Mouse (Mus musculus): Measurements from ENCODE around the gene Rnd3. TPM values are rescaled to one million over a fixed set of nuclear protein-coding genes. Genes with fewer than 3 reads are reported as not detected.

Rnd3 gene
- 137 and 139 TPM in 2 replicates for polyA plus RNA-seq (2015; fragmentation: Nextera tagmentation; extraction: Ambion mirVana)

DNA sequence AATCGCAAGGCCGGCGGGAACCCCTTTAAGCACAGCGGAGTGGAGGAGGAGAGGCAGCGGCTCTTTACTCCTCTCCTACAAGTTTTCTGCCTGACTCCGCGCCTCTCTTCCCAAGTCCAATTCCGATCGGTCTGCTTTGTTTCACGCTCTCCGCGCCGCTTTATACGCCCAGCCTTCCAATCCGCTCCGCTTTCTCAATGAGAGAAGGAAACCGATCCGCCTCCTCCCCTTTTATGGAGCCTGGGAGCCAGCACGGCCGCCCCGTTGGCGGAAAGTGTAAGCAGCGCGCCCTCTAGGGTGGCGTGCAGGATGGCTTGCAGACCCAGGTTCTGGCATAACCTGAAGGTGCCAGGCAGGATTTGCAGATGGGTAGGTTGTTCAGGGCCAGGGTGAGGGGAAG, at the start of gene Rnd3:
Gene Rnd3, minus strand, starts transcription at position 137 of the 400 bp plus-strand sequence.
- Histone ChIP-seq H3K9ac (peak within 1 kb of the TSS; percentile 91), H3K4me3 (peak within 1 kb of the TSS; percentile 90), H3K4me1 (peaks cover 13% of the 10 kb centered on the region), H3K27ac (peak within 1 kb of the TSS; percentile 95), H3K36me3 (no peaks in the 10 kb centered on the region), H3K27me3 (no peaks in the 10 kb centered on the region), H3K9me3 (no peaks in the 10 kb centered on the region), H3K4me2 (peak within 1 kb of the TSS; percentile 56)
- under 1% methylated on average over 25 of the region's 25 CpGs for WGBS
- ATAC-seq (ENCODE audit: insufficient number of reproducible peaks, low FRiP score, low TSS enrichment, low read depth) = peak; percentile 74

DNA sequence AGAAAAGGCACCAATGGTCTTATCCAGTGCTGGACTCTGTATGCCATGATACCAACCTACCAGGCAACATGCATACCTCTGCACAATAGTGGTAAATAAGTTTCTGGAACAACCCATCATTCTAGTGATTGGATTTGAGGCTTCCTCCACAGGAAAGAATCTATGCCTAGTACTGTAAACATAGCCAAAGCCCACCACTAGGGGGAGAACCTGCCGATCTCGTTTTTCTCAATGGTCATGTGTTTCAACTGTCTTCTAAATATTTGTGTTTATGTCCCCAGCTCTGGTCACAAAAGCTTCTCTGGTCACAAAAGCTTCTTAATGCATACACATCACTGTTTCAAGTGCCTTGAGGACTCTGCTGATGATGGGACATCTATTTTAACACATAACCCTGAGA, 43.4 kb upstream of the Rnd3 start:
- WGBS = 75% methylated on average over 2 of the region's 2 CpGs
- Histone ChIP-seq H3K27ac (no peak overlapping the region), H3K27me3 (no peaks in the 10 kb centered on the region), H3K36me3 (no peaks in the 10 kb centered on the region), H3K4me1 (no peaks in the 10 kb centered on the region), H3K9ac (no peak overlapping the region), H3K4me3 (no peak overlapping the region), H3K4me2 (no peak overlapping the region), H3K9me3 (no peaks in the 10 kb centered on the region)
- no peak for ATAC-seq (ENCODE audit: insufficient number of reproducible peaks, low FRiP score, low TSS enrichment, low read depth)

DNA sequence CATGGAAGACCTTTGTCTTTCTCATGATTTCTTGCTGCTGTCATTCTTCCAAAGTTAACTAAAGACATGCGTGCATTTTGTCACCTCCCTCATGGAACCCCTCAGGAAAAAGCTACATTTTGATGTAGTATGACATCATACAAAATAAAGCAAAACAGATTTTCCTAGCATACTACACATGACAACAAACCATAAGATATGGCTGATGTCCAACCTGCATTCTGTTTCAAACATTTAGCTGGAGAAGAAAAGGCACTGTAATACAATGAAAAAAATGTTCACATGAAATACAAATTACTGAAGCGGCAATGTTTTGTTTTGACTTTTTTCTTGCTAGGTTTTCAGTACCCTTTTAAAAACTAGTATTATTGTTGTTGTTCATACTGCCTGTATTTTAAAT, 36.9 kb upstream of the Rnd3 start:
- Histone ChIP-seq H3K36me3 (no peaks in the 10 kb centered on the region), H3K9ac (no peak overlapping the region), H3K27ac (no peak overlapping the region), H3K4me2 (no peak overlapping the region), H3K4me1 (no peaks in the 10 kb centered on the region), H3K4me3 (no peak overlapping the region), H3K27me3 (no peaks in the 10 kb centered on the region), H3K9me3 (no peaks in the 10 kb centered on the region)
- 63% methylated on average over 2 of the region's 2 CpGs for WGBS
- no peak for ATAC-seq (ENCODE audit: insufficient number of reproducible peaks, low FRiP score, low TSS enrichment, low read depth)

DNA sequence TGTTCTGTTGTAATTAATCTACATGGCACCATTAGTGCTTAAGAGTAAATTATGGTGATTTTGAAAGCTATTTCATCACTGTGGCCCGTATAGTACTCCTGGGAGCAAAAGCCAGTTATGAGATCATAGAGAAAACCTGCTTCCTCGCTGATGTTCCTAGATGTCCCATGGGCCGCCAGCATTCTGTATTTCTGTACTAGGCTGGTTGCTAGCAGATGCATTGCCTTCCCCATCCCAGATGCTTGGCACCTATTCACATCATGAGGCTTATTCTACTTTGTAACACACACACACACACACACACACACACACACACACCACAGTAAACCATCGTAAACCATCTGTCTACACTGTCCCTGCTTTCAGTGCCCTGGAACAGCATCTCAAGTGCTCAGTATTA, 34.1 kb upstream of the Rnd3 start:
- H3K4me2 ChIP-seq = no peak overlapping the region
- H3K36me3 ChIP-seq = no peaks in the 10 kb centered on the region
- no peak overlapping the region for H3K9ac ChIP-seq
- H3K27ac ChIP-seq = no peak overlapping the region
- 81% methylated on average over 4 of the region's 4 CpGs for WGBS
- no peaks in the 10 kb centered on the region for H3K27me3 ChIP-seq
- no peaks in the 10 kb centered on the region for H3K9me3 ChIP-seq
- no peak overlapping the region for H3K4me3 ChIP-seq
- no peak for ATAC-seq (ENCODE audit: insufficient number of reproducible peaks, low FRiP score, low TSS enrichment, low read depth)
- no peaks in the 10 kb centered on the region for H3K4me1 ChIP-seq

DNA sequence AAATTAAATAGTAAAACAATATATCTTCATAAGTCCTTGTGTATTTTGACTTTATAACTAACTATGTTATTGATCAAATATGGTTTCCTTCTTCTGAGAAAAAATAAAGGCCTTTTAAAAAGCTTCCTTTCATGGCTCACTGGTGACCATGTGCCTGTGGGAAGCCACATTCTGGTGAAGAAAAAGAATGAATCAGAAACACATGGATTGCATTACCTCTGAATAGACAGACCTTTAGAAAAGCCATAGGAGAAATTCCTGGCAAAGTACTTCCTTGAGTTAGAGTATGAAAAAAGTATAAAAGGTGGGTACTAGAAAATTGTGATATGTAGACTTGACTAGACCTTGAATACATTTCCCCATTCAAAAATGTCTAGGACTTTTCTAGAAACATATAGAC, 32.5 kb upstream of the Rnd3 start:
- H3K4me2 ChIP-seq = no peak overlapping the region
- no peaks in the 10 kb centered on the region for H3K27me3 ChIP-seq
- H3K4me3 ChIP-seq = no peak overlapping the region
- H3K9ac ChIP-seq = no peak overlapping the region
- no peaks in the 10 kb centered on the region for H3K9me3 ChIP-seq
- H3K27ac ChIP-seq = no peak overlapping the region
- H3K4me1 ChIP-seq = no peaks in the 10 kb centered on the region
- ATAC-seq (ENCODE audit: insufficient number of reproducible peaks, low FRiP score, low TSS enrichment, low read depth) = no peak
- no peaks in the 10 kb centered on the region for H3K36me3 ChIP-seq

DNA sequence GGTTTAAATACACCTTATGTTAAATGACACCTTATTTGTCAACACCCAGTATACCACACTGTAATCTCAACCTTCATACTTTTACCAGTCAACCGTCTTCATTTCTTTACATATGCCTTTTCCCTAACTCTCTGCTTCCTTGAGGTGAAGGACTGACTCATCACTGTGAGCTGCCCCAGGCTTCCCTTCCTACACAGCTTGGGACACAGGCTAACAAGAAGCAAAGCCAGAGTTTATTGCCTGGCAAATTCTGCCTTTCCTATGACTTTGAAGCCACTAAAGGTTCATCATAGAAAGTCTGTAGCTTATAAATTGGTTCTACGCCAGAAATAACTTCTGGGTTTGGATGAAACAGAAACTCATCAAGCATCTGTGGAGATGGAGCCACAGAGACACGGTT, 30.2 kb upstream of the Rnd3 start:
- WGBS = 56% methylated on average over 3 of the region's 3 CpGs
- no peaks in the 10 kb centered on the region for H3K36me3 ChIP-seq
- no peak for ATAC-seq (ENCODE audit: insufficient number of reproducible peaks, low FRiP score, low TSS enrichment, low read depth)
- no peaks in the 10 kb centered on the region for H3K27me3 ChIP-seq
- H3K9me3 ChIP-seq = no peaks in the 10 kb centered on the region
- no peak overlapping the region for H3K4me3 ChIP-seq
- no peak overlapping the region for H3K4me2 ChIP-seq
- H3K9ac ChIP-seq = no peak overlapping the region
- H3K27ac ChIP-seq = no peak overlapping the region
- H3K4me1 ChIP-seq = no peaks in the 10 kb centered on the region

DNA sequence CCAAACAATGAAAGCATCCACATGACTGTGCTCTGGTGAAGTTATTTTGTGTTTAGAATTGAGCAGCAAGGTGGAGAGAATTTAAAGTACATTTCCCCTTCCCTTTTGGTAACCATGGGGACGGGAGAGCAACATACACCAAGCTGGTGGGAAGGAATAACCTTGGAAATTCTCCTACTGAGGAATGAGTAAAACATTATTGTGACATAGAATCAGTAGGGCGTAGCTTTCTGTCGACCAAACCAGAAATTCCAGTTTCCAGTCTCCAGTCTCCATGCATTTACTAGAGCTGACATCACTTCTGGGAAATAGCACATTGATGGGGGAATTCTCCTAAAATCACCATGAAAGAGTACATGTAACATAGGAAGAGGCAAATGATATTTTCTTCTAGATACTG, 28.7 kb upstream of the Rnd3 start:
- Histone ChIP-seq H3K9ac (no peak overlapping the region), H3K4me3 (no peak overlapping the region), H3K4me1 (no peaks in the 10 kb centered on the region), H3K4me2 (no peak overlapping the region), H3K27me3 (no peaks in the 10 kb centered on the region), H3K9me3 (no peaks in the 10 kb centered on the region), H3K27ac (no peak overlapping the region), H3K36me3 (no peaks in the 10 kb centered on the region)
- WGBS = 61% methylated on average over 3 of the region's 3 CpGs
- ATAC-seq (ENCODE audit: insufficient number of reproducible peaks, low FRiP score, low TSS enrichment, low read depth) = no peak

DNA sequence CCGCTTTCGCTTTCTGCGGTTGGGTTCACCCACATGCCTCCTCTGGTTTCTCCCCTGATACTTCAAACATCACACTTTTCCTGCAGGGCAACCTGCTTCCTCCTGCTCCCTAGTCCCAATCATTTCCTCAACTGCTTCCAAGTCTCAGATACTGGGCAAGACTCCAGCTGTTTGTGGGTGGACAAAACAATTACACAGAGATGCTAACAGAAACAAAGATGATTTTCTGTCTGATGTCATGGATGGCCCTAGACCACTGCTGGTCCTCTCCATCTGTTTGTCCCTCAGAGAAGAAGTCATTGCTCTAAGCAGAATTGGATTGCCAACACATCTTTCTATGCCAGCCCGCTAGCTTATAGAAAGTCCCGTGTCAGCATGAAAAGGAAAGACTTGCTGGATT, 26.4 kb upstream of the Rnd3 start:
- Histone ChIP-seq H3K4me2 (no peak overlapping the region), H3K4me1 (no peaks in the 10 kb centered on the region), H3K9ac (no peak overlapping the region), H3K4me3 (no peak overlapping the region), H3K9me3 (no peaks in the 10 kb centered on the region), H3K36me3 (no peaks in the 10 kb centered on the region), H3K27ac (no peak overlapping the region), H3K27me3 (no peaks in the 10 kb centered on the region)
- 86% methylated on average over 5 of the region's 5 CpGs for WGBS
- ATAC-seq (ENCODE audit: insufficient number of reproducible peaks, low FRiP score, low TSS enrichment, low read depth) = no peak

DNA sequence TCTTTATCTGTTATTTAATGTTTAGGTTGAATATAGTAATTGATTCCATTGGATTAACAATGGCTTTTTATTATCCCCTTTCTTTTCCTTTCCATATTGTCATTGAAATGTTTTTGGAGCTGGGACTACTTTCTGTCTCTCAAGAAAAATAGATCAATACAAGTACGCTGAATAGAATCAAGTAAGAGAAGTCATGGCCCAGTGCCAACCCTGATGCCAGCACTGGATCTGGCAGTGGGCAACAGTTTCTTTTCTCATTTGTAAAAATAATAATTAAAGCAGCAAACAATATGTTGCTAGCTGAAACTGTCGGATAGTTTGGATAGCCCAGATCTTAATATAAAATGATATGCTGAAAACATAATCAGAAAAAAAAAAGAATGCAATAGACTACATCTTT, 12.2 kb upstream of the Rnd3 start:
- no peaks in the 10 kb centered on the region for H3K4me1 ChIP-seq
- no peak overlapping the region for H3K4me3 ChIP-seq
- WGBS = 87% methylated on average over 2 of the region's 2 CpGs
- no peak overlapping the region for H3K27ac ChIP-seq
- no peak for ATAC-seq (ENCODE audit: insufficient number of reproducible peaks, low FRiP score, low TSS enrichment, low read depth)
- no peaks in the 10 kb centered on the region for H3K36me3 ChIP-seq
- no peaks in the 10 kb centered on the region for H3K9me3 ChIP-seq
- no peak overlapping the region for H3K4me2 ChIP-seq
- H3K9ac ChIP-seq = no peak overlapping the region
- no peaks in the 10 kb centered on the region for H3K27me3 ChIP-seq

DNA sequence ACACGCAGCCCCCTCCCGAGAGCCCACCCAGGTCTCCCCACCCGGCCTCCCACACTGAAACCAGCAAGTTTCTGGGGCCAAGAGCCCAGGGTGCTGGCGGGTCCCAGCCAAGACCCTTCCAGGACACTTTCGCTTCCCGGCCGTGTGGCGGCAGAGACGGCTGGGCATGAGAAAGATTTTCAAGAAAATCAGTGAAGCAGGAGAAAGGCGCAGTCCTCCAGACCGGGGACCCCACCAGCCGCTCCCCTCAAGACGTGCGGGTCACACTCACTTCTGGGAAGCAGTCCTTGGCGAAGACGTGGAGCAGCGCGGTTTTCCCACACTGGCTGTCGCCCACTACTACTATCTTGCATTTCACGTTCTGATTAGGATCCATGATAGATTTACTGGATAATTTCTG, 457 bp downstream of the Rnd3 start:
- Histone ChIP-seq H3K4me3 (peak overlapping the region; percentile 90), H3K4me1 (peaks cover 13% of the 10 kb centered on the region), H3K4me2 (peak overlapping the region; percentile 56), H3K9ac (peak overlapping the region; percentile 91), H3K27ac (peak overlapping the region; percentile 95), H3K27me3 (no peaks in the 10 kb centered on the region), H3K36me3 (no peaks in the 10 kb centered on the region), H3K9me3 (no peaks in the 10 kb centered on the region)
- WGBS = 0% methylated on average over 20 of the region's 20 CpGs
- no peak for ATAC-seq (ENCODE audit: insufficient number of reproducible peaks, low FRiP score, low TSS enrichment, low read depth)

DNA sequence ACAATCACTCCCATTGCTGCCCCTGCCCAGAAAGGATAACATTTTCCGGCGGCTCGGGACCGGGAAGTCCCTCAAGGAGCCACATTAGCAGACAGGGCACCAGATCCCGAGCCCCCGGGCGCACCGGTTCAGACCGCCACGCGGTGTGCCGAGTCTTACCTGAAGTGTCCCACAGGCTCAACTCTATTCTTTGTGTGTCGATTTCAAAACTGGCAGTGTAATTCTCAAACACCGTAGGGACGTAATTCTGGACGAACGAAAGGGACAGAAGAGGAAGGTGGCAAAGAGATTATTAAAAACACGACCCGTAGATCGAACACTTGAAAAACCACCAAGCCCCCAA, 875 bp downstream of the Rnd3 start:
- H3K27me3 ChIP-seq = no peaks in the 10 kb centered on the region
- H3K36me3 ChIP-seq = peaks cover 2% of the 10 kb centered on the region; the same call in 1 of the 2 replicates
- H3K9ac ChIP-seq = peak overlapping the region; percentile 91
- H3K4me2 ChIP-seq = peak overlapping the region; percentile 56
- under 1% methylated on average over 20 of the region's 20 CpGs for WGBS
- H3K4me3 ChIP-seq = peak overlapping the region; percentile 90
- H3K9me3 ChIP-seq = no peaks in the 10 kb centered on the region
- H3K4me1 ChIP-seq = peaks cover 18% of the 10 kb centered on the region
- no peak for ATAC-seq (ENCODE audit: insufficient number of reproducible peaks, low FRiP score, low TSS enrichment, low read depth)
- peak overlapping the region; percentile 95 for H3K27ac ChIP-seq

DNA sequence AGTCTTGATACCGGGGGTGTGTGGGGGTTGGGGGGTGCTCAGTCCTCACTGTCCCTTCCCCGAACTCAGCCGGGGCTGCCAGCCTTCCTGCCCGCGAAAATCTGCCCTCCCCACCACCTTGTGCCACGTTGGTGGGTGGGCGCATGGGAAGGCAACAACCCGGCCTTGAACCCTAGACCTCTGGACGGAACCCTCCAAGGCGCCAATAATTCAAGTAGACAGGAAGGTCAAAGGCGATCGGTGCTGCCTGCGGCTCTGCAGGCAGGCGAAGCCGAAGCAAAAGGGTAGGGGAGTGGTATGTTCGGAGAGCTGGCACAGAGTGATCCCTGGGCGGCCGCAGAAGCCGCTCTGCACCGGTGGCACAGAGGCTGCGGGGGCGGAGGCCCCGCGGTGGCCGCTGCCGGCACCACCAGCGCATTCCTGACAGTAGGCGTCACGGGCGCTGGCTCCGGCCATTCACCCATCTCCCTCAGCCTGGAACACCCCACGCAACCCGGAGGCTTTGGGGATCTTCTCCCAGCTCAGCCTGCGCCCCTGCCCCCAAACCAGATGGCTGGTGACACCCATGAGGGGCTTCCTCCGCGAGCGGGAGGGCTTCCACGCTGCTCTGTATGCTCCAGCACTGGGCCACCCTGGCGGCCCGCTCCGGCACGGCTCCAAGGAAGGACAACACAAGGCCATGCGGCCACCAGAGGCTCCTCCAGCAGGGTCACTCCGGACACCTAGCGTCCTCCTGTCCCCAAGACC, 1.4 kb downstream of the Rnd3 start:
- H3K27ac ChIP-seq = peak overlapping the region; percentile 95
- WGBS = under 1% methylated on average over 44 of the region's 45 CpGs
- H3K4me3 ChIP-seq = peak overlapping the region; percentile 90
- peak overlapping the region; percentile 56 for H3K4me2 ChIP-seq
- peak; percentile 36 for ATAC-seq (ENCODE audit: insufficient number of reproducible peaks, low FRiP score, low TSS enrichment, low read depth)
- peaks cover 3% of the 10 kb centered on the region; the same call in 1 of the 2 replicates for H3K36me3 ChIP-seq
- H3K4me1 ChIP-seq = peaks cover 23% of the 10 kb centered on the region
- H3K27me3 ChIP-seq = no peaks in the 10 kb centered on the region
- H3K9me3 ChIP-seq = no peaks in the 10 kb centered on the region
- H3K9ac ChIP-seq = peak overlapping the region; percentile 91

All from limb, embryonic 15.5 days (tissue).